Mouse (Mus musculus): Measurements from ENCODE around the gene Eif2b5. TPM values are rescaled to one million over a fixed set of nuclear protein-coding genes. Genes with fewer than 3 reads are reported as not detected.

The Eif2b5 gene
- total RNA-seq, 2 experiments from 2014 or later, result 7.7 to 14.1 TPM

- ATAC-seq (replicated peaks; ENCODE audit: low FRiP score, poor library complexity, severe bottlenecking), result no peak
These were observed 36.1 kb downstream of the Eif2b5 start for GRCm38 (mm10) chr16:20534617-20535295.

GRCm38 (mm10) chr16:20535296-20536080 is 36.9 kb downstream of the Eif2b5 start, which contains the start of gene Ap2m1:
Ap2m1 (plus strand) TSS chr16:20535478.
- peak; percentile 92 for ATAC-seq (replicated peaks; ENCODE audit: low FRiP score, poor library complexity, severe bottlenecking)

DNA sequence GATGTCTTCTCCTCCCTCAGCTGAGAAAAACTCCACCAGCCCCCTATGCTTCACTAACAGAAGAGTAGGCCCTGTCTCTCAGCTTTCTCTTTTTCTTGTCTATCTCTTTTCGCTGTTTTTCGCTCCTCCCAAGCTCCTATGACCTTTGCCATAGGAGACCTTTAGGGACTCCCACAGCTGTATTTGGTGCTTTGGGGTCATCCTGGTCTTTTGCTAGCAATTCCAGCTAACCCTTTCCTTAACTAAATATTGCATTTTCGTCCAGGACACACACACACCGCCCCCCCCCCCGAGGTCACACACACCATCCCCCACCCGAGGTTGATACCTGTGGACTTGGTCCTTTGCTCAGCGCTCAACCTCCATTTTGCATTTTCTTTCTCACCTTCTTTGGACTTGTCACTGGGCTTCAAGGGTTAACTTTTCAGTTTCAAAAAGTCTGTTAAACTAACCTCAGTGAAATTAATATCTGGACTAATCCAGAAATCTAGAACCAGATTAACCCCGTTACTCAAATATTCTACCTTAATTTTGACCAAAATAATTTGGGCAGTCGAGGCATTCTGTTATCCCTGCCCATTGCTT is 37.6 kb downstream of the Eif2b5 start:
- ATAC-seq (replicated peaks; ENCODE audit: low FRiP score, poor library complexity, severe bottlenecking), result no peak; the same call in 1 of the 2 replicates

DNA sequence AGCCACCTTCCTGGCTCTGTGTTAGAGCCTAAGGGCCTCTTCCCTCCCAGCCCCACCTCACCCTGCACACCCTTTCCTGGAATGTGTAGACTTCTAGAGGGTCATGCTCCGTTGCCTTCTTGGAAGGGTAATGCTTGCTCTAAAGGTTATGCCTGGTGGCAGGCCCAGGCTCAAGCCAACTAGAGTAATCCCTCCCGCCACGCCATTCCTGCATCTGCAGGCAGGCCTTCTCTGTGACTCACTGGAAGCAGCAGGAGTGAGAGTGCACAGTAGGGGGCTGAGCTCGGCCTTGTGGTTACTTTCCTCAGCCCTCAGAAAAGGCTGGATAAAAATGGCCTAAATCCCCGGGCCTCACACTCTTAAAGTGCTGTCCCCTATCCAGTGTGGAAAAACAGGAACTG is 38.5 kb downstream of the Eif2b5 start:
- no peak for ATAC-seq (replicated peaks; ENCODE audit: low FRiP score, poor library complexity, severe bottlenecking)

- no peak for ATAC-seq (replicated peaks; ENCODE audit: low FRiP score, poor library complexity, severe bottlenecking)
These were observed 39.1 kb downstream of the Eif2b5 start for GRCm38 (mm10) chr16:20537601-20538320.

DNA sequence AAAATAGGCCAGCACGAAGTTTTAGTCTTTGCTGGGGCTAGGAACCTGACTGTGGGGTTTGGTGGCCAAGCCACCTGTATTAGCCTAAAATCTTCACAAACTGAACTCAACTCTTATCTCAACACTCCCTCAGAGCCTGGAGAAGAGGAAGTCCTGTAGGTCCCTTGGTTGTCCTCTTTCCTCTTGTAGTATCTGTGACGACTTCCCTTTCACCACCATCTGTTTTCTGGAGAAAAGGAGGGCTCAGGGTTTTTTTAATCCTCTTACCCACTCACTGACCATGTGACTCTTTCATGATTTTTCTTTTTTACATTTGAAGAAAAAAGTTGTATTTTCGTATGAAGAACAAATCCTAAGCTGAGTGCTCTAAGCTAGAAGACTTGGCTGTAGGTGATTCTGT is 41.0 kb downstream of the Eif2b5 start:
- ATAC-seq (replicated peaks; ENCODE audit: low FRiP score, poor library complexity, severe bottlenecking), result no peak

- no peak for ATAC-seq (replicated peaks; ENCODE audit: low FRiP score, poor library complexity, severe bottlenecking)
These were observed 41.8 kb downstream of the Eif2b5 start for GRCm38 (mm10) chr16:20540438-20540837.

DNA sequence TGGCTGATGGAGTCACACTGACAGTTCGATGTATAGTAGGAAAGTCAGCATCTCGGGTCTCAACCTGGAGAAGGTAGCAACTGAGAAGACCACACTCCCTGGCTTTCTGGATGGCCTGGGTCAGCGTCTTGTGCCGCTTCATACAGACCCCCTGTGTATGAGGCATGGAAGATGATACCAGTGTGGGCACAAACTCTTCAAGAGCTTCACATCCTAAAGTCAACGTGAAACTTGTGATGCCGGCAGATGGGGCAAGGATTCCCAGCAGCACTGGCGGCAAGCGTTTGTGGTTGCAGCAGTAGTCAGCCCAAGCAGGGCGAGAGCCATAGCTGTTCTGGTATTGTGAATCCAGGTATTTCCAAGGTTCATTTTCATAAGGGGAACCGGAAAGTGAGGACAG is 47.1 kb downstream of the Eif2b5 start:
- ATAC-seq (replicated peaks; ENCODE audit: low FRiP score, poor library complexity, severe bottlenecking), result no peak

GRCm38 (mm10) chr16:20547423-20547822 is 48.8 kb downstream of the Eif2b5 start:
- no peak for ATAC-seq (replicated peaks; ENCODE audit: low FRiP score, poor library complexity, severe bottlenecking)

DNA sequence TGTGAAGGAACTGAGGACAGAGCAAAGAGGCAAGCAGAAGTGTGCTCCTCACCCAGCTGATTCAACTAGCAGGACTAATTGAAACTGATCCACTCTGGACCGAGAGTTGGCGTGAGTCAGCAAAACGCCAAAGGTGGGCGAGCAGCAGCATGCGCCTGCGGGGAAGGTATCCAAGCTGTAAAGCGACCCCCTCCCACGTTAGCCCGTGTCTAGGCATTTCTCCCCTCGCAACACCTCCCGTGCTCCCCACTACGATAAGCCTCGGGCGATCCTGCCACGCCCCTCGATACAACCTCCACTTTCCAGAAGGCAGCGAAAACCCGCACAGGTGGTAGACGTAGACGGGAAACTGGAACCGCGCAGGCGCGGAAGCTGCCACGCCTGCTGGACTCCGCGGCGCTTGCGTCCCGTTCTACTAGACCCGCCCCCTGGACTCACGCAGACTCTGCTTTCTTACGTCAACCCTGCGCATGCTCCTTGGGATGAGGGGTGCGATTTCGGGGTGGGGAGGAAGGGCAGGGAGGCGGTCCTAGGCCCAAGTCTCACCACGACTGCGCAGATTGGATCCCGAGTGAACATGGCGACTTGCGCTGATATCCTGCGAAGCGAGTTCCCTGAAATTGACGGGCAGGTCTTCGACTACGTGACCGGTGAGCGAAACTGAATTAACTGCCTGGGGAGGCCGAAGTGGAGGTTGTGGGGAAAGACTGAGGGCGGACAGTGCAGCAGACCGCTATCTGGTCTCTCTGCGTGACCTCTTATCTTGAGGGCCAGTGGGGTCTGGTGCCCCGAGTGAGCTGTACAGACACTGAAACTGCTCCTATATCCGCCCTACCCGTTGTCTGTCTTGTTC is 49.7 kb downstream of the Eif2b5 start, which contains the start of gene Abcf3:
Gene Abcf3 (plus strand): TSS at position 482 of the 853 bp plus-strand sequence.
- ATAC-seq (replicated peaks; ENCODE audit: low FRiP score, poor library complexity, severe bottlenecking), result peak; percentile 96

DNA sequence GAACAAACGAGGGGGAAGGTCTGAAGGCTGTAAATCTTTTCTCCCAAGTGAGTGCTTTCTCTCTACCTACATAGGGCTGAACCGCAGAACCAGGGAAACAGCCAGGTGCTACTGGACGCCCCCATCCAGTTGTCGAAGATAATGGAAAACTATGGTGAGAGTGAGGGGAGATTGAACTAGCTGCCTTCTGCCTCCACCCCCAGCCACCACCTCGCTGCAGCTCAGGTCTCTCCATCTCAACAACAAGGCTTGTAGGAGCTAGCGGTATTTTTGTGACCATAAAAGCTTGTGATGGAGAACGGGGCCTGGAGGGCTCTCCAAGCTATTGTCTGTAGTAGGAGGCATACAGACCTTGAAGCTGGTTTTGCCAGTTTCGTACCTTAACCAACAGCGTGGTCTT is 50.5 kb downstream of the Eif2b5 start:
- no peak for ATAC-seq (replicated peaks; ENCODE audit: low FRiP score, poor library complexity, severe bottlenecking)

DNA sequence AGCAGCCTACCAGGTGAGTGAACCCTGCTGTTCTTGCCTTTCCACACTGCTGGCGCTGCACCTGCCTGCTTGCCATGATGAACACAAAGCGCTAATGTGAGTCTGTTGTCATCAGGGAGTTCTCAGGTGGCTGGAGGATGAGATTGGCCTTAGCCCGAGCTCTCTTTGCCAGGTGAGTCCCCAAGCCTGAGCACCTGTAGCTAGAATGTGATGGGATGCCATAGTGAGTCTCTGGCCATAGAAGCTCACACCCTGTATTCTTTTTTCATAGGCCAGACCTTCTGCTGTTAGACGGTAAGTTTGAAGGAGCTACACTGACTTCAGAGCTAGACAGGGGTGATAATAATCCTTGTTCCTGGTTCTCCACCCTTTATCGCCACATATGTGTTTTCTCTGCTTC is 53.1 kb downstream of the Eif2b5 start:
- ATAC-seq (replicated peaks; ENCODE audit: low FRiP score, poor library complexity, severe bottlenecking), result no peak

GRCm38 (mm10) chr16:20552594-20552993 is 54.0 kb downstream of the Eif2b5 start:
- ATAC-seq (replicated peaks; ENCODE audit: low FRiP score, poor library complexity, severe bottlenecking), result no peak

DNA sequence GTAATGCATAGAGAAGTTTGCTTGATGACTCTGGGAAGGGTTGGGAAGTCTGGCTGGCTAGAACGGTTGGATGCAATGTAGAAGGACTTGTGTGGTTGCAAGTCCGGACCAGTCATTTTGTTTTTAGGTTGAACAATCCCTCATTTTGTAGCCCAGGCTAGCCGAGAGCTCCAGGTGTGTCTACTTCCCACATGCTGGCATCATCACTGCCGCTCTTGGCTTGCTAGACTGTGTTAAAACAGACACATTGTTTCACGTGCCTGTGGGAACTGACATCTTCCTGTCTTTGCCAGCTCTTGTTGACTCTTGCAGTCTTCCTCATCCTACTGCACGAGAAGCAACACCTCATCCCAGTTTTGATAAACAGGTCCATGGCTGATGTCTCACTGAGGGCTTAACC is 56.4 kb downstream of the Eif2b5 start:
- no peak for ATAC-seq (replicated peaks; ENCODE audit: low FRiP score, poor library complexity, severe bottlenecking)

DNA sequence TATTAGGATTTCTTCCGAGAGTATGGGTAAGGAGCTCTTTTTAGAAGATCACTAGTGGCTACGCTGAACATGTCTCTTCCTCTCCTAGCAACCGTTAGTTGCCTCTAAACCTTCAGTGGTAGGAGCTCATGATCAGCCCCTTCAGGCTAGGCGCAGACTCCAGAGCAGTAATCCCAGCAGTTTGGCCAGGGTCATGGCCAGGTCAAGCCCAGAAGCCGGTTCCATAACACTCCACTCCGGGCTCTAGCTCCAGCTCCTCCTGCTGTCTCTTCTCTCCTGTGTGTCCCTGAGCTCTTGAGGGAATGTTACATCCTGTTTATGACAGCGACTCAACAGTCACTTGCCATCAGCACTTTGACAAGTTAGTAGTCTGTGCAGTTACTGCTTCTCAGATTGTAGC is 58.8 kb downstream of the Eif2b5 start:
- ATAC-seq (replicated peaks; ENCODE audit: low FRiP score, poor library complexity, severe bottlenecking), result no peak

Measured in erythroblast, adult 5-6 weeks (primary cell).